Mouse (Mus musculus): ENCODE data around the gene Nr1h2. TPM values are rescaled to one million over a fixed set of nuclear protein-coding genes. Genes with fewer than 3 reads are reported as not detected.

Nr1h2 gene
- total and polyA plus RNA-seq, 3 experiments, result 13.9 to 50.0 (median 43.8) TPM

DNA sequence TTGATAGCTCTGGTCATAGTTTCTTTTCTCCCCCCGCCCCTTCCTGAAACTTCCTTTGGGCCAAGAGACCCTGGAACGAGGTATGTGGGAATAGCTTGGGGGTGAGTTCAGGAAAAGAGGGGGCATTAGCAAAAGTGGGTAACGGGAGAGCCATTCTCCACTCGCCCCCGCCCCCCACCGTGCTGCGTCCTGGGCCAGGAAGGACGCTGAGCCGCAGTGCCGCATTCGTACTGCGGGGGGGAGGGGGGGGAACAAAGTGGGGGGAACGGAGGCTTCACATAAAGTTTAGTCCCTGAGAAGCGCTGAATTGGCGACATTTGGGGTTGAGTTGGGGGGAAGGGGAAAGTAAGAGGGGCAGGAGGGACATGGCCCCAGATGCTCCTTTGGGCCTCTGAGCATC is 39.3 kb upstream of the Nr1h2 start:
- DNase-seq (ENCODE audit: extremely low read depth), result no peak
- H3K4me3 ChIP-seq (replicated peaks in 1 of 3; ENCODE audit: low read depth in 2 of 3, low read length in 2 of 3, poor library complexity in 1 of 3), result no peak overlapping the region
- no peak overlapping the region for H3K4me2 ChIP-seq (ENCODE audit: insufficient read depth, low read depth, poor library complexity, severe bottlenecking)
- H3K27ac ChIP-seq (ENCODE audit: insufficient read depth, low read depth), result no peak overlapping the region
- H3K9me3 ChIP-seq (replicated peaks; ENCODE audit: low read length), result no peaks in the 10 kb centered on the region
- H3K27me3 ChIP-seq (replicated peaks), result peaks cover 10% of the 10 kb centered on the region
- in situ Hi-C loops (cut with MboI; ENCODE audit: low pct_ligation_motif_present, low pct_unique_long_range_greater_than_20kb, low sequenced_read_pairs) (no loop called here), dilution Hi-C loops (cut with MboI; ENCODE audit: extremely low pct_ligation_motif_present, extremely low pct_unique_long_range_greater_than_20kb, low sequenced_read_pairs) (no loop called here)
- H3K9ac ChIP-seq (ENCODE audit: insufficient read depth, low read depth), result no peak overlapping the region
- no peak for TF ChIP-seq ETS1 (conservative IDR thresholded peaks at IDR 0.05; ENCODE audit: low read depth, low read length)
- no peak for TF ChIP-seq TCF12 (IDR thresholded peaks at IDR 0.05; ENCODE audit: low read depth, low read length)
- TF ChIP-seq USF1 (IDR thresholded peaks at IDR 0.05; ENCODE audit: low read depth, low read length), result no peak
- no peak for TF ChIP-seq CHD2 (IDR thresholded peaks at IDR 0.05; ENCODE audit: low read length)
- no peak for TF ChIP-seq SIN3A (IDR thresholded peaks at IDR 0.05; ENCODE audit: low read length)
- TF ChIP-seq KAT2A (IDR thresholded peaks at IDR 0.05; ENCODE audit: insufficient replicate concordance, low read length), result no peak
- TF ChIP-seq CTCF (conservative IDR thresholded peaks at IDR 0.05 in 1 of 2, IDR thresholded peaks at IDR 0.05 in 1 of 2; ENCODE audit: low read depth in 2 of 2, low read length in 2 of 2), result no peak
- no peak for TF ChIP-seq MAX (IDR thresholded peaks at IDR 0.05; ENCODE audit: low read length)
- no peak for TF ChIP-seq ZC3H11A (IDR thresholded peaks at IDR 0.05; ENCODE audit: low read depth, low read length)
- no peak for TF ChIP-seq RCOR1 (conservative IDR thresholded peaks at IDR 0.05; ENCODE audit: low read depth, low read length)
- TF ChIP-seq MAZ (IDR thresholded peaks at IDR 0.05; ENCODE audit: low read depth, low read length), result no peak
- TF ChIP-seq CHD1 (IDR thresholded peaks at IDR 0.05; ENCODE audit: low read depth, low read length), result no peak
- no peak for TF ChIP-seq IRF4 (IDR thresholded peaks at IDR 0.05; ENCODE audit: low read depth, low read length)
- no peak for TF ChIP-seq MYC (IDR thresholded peaks at IDR 0.05; ENCODE audit: low read depth, low read length)
- no peak for TF ChIP-seq TBP (conservative IDR thresholded peaks at IDR 0.05; ENCODE audit: low read depth, low read length)
- peaks cover 13 to 39% of the 10 kb centered on the region in 2 experiments for H3K4me1 ChIP-seq (ENCODE audit: control insufficient read depth in 1 of 2, insufficient read depth in 2 of 2)
- peaks cover 7 to 31% of the 10 kb centered on the region in 2 experiments for H3K36me3 ChIP-seq (replicated peaks in 1 of 2; ENCODE audit: control insufficient read depth in 1 of 2, insufficient read depth in 1 of 2, low read length in 1 of 2)
- H3K79me2 ChIP-seq (replicated peaks; ENCODE audit: control insufficient read depth, extremely low read depth, insufficient read depth, poor library complexity, severe bottlenecking), result 0 out of 2 replicates have a peak, but pooled peaks cover 2% of the 10 kb centered on the region

DNA sequence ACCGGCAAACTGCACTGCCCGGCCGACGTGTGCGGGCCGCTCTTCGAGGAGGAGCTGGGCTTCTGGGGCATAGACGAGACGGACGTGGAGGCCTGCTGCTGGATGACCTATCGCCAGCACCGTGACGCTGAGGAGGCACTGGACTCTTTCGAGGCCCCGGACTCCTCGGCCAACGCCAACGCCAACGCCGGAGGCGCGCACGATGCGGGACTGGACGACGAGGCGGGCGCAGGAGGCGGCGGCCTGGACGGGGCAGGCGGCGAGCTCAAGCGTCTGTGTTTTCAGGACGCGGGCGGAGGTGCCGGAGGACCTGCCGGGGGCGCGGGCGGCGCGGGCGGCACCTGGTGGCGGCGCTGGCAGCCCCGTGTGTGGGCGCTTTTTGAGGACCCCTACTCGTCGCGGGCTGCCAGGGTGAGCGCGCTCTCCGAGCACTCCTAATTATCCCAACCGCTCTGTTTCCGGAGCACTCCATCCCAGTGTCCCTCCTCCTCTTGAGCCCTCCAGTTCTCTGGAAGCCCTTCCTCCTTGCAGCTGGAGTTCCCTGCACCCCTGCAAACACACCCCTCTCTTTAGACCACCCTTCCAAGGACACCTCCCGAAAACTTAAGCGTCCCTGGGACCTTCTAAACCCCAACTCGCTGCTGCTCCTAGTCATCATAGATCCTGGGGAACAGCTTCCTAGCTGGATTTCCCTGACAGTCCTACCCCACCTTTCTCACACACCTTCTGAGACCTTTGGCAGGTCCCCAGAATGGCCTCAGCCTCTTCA is 37.8 kb upstream of the Nr1h2 start:
- Histone ChIP-seq H3K79me2 (replicated peaks; ENCODE audit: control insufficient read depth, extremely low read depth, insufficient read depth, poor library complexity, severe bottlenecking) (0 out of 2 replicates have a peak, but pooled peaks cover 2% of the 10 kb centered on the region), H3K4me2 (ENCODE audit: insufficient read depth, low read depth, poor library complexity, severe bottlenecking) (peak overlapping the region; percentile 76), H3K9me3 (replicated peaks; ENCODE audit: low read length) (no peaks in the 10 kb centered on the region), H3K4me3 (replicated peaks in 1 of 3; ENCODE audit: low read depth in 2 of 3, low read length in 2 of 3, poor library complexity in 1 of 3) (peak overlapping the region; percentile 38 to 82 (median 58)), H3K4me1 (ENCODE audit: control insufficient read depth in 1 of 2, insufficient read depth in 2 of 2) (peaks cover 13 to 39% of the 10 kb centered on the region in 2 experiments), H3K9ac (ENCODE audit: insufficient read depth, low read depth) (peak overlapping the region; percentile 42), H3K27me3 (replicated peaks) (peaks cover 10% of the 10 kb centered on the region), H3K27ac (ENCODE audit: insufficient read depth, low read depth) (no peak overlapping the region), H3K36me3 (replicated peaks in 1 of 2; ENCODE audit: control insufficient read depth in 1 of 2, insufficient read depth in 1 of 2, low read length in 1 of 2) (peaks cover 7 to 42% of the 10 kb centered on the region in 2 experiments)
- in situ Hi-C loops (cut with MboI; ENCODE audit: low pct_ligation_motif_present, low pct_unique_long_range_greater_than_20kb, low sequenced_read_pairs), result no loop called here
- DNase-seq (ENCODE audit: extremely low read depth), result no peak
- TF ChIP-seq ZC3H11A (IDR thresholded peaks at IDR 0.05; ENCODE audit: low read depth, low read length), result no peak
- TF ChIP-seq MXI1 (IDR thresholded peaks at IDR 0.05; ENCODE audit: low read depth, low read length), result no peak
- no peak for TF ChIP-seq JUN (IDR thresholded peaks at IDR 0.05; ENCODE audit: insufficient read depth, low read depth, low read length)
- no peak for TF ChIP-seq CHD2 (IDR thresholded peaks at IDR 0.05; ENCODE audit: low read length)
- no peak for TF ChIP-seq NRF1 (IDR thresholded peaks at IDR 0.05; ENCODE audit: low read depth, low read length)
- TF ChIP-seq TCF12 (IDR thresholded peaks at IDR 0.05; ENCODE audit: low read depth, low read length), result no peak
- no peak for TF ChIP-seq GABPA (IDR thresholded peaks at IDR 0.05; ENCODE audit: insufficient replicate concordance, low read depth, low read length)
- no peak for TF ChIP-seq ETS1 (conservative IDR thresholded peaks at IDR 0.05; ENCODE audit: low read depth, low read length)
- TF ChIP-seq SMC3 (IDR thresholded peaks at IDR 0.05; ENCODE audit: low read depth, low read length), result no peak
- TF ChIP-seq ZMIZ1 (IDR thresholded peaks at IDR 0.05; ENCODE audit: low read depth, low read length), result no peak
- TF ChIP-seq IRF4 (IDR thresholded peaks at IDR 0.05; ENCODE audit: low read depth, low read length), result no peak
- TF ChIP-seq RCOR1 (conservative IDR thresholded peaks at IDR 0.05; ENCODE audit: low read depth, low read length), result no peak
- no peak for TF ChIP-seq KAT2A (IDR thresholded peaks at IDR 0.05; ENCODE audit: insufficient replicate concordance, low read length)
- dilution Hi-C loops (cut with MboI; ENCODE audit: extremely low pct_ligation_motif_present, extremely low pct_unique_long_range_greater_than_20kb, low sequenced_read_pairs), result no loop called here

Measured in CH12.LX (cell line).